Mouse (Mus musculus): ENCODE results near the gene Hhat. TPM values are rescaled to one million over a fixed set of nuclear protein-coding genes. Genes with fewer than 3 reads are reported as not detected.

The Hhat gene
- polyA plus RNA-seq, 1 experiment from 2014 or later: 3.4 TPM

DNA sequence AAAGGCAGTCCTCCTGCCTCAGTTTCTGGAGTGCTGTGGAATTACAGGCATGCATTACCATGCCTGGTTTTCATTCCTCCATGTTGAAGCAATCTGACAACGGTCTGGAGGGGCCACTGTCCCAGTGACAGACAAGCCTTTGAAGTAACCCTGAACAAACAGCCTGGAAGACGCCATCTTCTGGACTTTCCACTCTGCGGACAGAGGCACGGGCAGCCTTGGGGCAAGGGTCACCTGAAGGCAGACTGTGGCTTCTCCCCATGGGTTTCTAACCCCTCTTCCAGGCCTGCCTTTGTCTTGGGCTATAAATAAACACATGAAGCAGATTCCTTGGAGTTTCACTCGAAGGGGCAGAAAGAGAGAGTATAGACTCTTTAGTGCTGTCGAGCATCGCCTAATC is 167.5 kb downstream of the Hhat start:
- Histone ChIP-seq H3K36me3 (ENCODE audit: control insufficient read depth, insufficient read depth, low read length) (no peaks in the 10 kb centered on the region), H3K9me3 (ENCODE audit: control insufficient read depth, low read length) (no peaks in the 10 kb centered on the region), H3K4me1 (ENCODE audit: control insufficient read depth, insufficient read depth, low read depth, low read length) (peaks cover 7% of the 10 kb centered on the region), H3K27me3 (replicated peaks; ENCODE audit: control insufficient read depth, insufficient read depth, low read length) (no peaks in the 10 kb centered on the region), H3K27ac (ENCODE audit: low read depth, low read length) (no peak overlapping the region), H3K4me3 (ENCODE audit: low read length) (no peak overlapping the region), H3K4me2 (ENCODE audit: low read length) (no peak overlapping the region), H3K9ac (ENCODE audit: low read depth, low read length) (no peak overlapping the region)
- 52% methylated on average over 7 of the region's 7 CpGs for WGBS
- no peak for ATAC-seq

DNA sequence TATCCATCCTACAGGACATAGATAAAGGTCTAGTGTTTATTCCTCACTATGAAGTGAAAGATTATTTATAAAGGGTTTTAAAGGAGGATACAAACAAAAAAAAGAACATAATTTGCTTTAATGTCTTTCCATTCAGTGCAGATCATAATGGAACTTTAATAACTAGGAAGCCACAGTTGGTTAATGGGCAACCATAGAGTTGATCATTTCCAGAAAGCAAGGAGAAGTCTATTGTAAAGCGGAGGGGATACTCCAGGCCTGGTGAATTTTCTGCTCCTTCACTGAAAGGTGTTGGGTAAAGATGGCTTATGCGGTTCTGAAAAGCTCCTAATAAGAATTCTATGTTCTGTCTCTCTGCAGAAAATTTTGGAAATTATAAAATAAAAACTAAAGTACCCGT is 169.8 kb downstream of the Hhat start:
- no peak overlapping the region for H3K9ac ChIP-seq (ENCODE audit: low read depth, low read length)
- H3K27me3 ChIP-seq (replicated peaks; ENCODE audit: control insufficient read depth, insufficient read depth, low read length): no peaks in the 10 kb centered on the region
- no peaks in the 10 kb centered on the region for H3K36me3 ChIP-seq (ENCODE audit: control insufficient read depth, insufficient read depth, low read length)
- H3K4me2 ChIP-seq (ENCODE audit: low read length): no peak overlapping the region
- WGBS: 93% methylated on average over 3 of the region's 3 CpGs
- no peak for ATAC-seq
- H3K9me3 ChIP-seq (ENCODE audit: control insufficient read depth, low read length): no peaks in the 10 kb centered on the region
- no peak overlapping the region for H3K27ac ChIP-seq (ENCODE audit: low read depth, low read length)
- peaks cover 7% of the 10 kb centered on the region for H3K4me1 ChIP-seq (ENCODE audit: control insufficient read depth, insufficient read depth, low read depth, low read length)
- H3K4me3 ChIP-seq (ENCODE audit: low read length): no peak overlapping the region

DNA sequence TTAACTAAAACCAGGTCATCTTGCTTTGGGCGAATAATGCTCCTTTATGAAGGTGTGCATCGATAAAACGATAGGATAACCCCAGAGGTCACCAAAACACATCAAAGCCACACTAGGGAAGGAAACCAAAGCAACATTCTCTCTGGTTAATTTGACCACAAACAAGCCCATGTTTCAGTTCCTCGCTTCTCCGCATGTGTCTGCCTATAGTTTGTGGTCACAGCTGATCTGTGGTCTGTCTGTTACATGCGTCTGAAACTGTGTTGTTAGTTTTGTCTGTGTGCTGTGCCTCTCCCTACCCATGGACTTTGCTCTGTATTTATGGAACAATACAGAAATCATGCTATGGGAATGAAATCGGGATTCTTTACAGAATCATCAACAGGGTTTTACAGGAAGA is 171.3 kb downstream of the Hhat start:
- H3K4me1 ChIP-seq (ENCODE audit: control insufficient read depth, insufficient read depth, low read depth, low read length): peaks cover 7% of the 10 kb centered on the region
- H3K4me3 ChIP-seq (ENCODE audit: low read length): no peak overlapping the region
- no peak for ATAC-seq
- no peak overlapping the region for H3K27ac ChIP-seq (ENCODE audit: low read depth, low read length)
- no peaks in the 10 kb centered on the region for H3K36me3 ChIP-seq (ENCODE audit: control insufficient read depth, insufficient read depth, low read length)
- no peaks in the 10 kb centered on the region for H3K9me3 ChIP-seq (ENCODE audit: control insufficient read depth, low read length)
- no peak overlapping the region for H3K9ac ChIP-seq (ENCODE audit: low read depth, low read length)
- WGBS: 88% methylated on average over 7 of the region's 7 CpGs
- no peaks in the 10 kb centered on the region for H3K27me3 ChIP-seq (replicated peaks; ENCODE audit: control insufficient read depth, insufficient read depth, low read length)
- no peak overlapping the region for H3K4me2 ChIP-seq (ENCODE audit: low read length)

DNA sequence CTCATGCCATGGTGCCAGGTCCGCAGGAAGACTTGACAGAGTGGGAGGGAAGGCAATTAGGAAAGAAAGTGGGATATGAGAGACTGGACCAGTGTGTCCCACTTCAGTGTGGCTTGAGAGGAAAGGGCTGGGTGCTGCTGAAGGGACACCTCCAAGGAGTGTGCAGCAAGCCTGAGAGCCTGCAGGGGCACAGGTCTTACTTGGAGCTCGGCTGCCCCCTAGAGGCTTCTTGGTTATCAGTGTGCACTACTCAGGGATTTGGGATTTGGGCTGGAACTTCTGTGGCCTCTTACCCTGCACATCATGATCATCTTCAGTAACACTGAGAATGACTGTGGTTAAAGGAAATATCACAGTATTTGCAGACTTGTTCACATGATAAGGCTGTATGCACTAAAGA is 172.6 kb downstream of the Hhat start:
- Histone ChIP-seq H3K27me3 (replicated peaks; ENCODE audit: control insufficient read depth, insufficient read depth, low read length) (no peaks in the 10 kb centered on the region), H3K9me3 (ENCODE audit: control insufficient read depth, low read length) (no peaks in the 10 kb centered on the region), H3K4me3 (ENCODE audit: low read length) (no peak overlapping the region), H3K4me1 (ENCODE audit: control insufficient read depth, insufficient read depth, low read depth, low read length) (no peaks in the 10 kb centered on the region), H3K27ac (ENCODE audit: low read depth, low read length) (no peak overlapping the region), H3K36me3 (ENCODE audit: control insufficient read depth, insufficient read depth, low read length) (no peaks in the 10 kb centered on the region), H3K9ac (ENCODE audit: low read depth, low read length) (no peak overlapping the region), H3K4me2 (ENCODE audit: low read length) (no peak overlapping the region)
- 43% methylated on average over 2 of the region's 2 CpGs for WGBS
- ATAC-seq: peak; percentile 91

DNA sequence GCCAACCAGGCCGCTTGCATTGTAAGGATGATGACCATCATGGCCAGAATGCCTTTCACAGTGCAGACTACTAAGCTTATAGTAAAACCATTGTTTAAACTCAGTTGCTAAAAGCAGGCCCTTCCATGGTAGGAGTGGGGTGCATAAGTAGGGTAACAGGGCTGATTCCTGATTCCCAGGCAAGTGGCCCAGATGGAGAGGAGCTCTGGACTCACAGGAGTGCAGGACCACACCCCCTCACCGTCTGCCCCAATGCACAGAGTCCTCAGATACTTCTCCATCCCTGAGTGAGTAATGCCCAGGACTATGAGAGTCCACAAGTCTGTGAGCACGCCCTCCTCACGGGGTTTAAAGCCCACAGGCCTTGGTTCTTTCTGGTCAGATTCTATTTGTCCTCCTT is 175.6 kb downstream of the Hhat start:
- no peak overlapping the region for H3K9ac ChIP-seq (ENCODE audit: low read depth, low read length)
- H3K4me3 ChIP-seq (ENCODE audit: low read length): no peak overlapping the region
- WGBS: 77% methylated on average over 4 of the region's 4 CpGs
- H3K36me3 ChIP-seq (ENCODE audit: control insufficient read depth, insufficient read depth, low read length): no peaks in the 10 kb centered on the region
- H3K27me3 ChIP-seq (replicated peaks; ENCODE audit: control insufficient read depth, insufficient read depth, low read length): no peaks in the 10 kb centered on the region
- H3K4me1 ChIP-seq (ENCODE audit: control insufficient read depth, insufficient read depth, low read depth, low read length): no peaks in the 10 kb centered on the region
- ATAC-seq: no peak
- H3K4me2 ChIP-seq (ENCODE audit: low read length): no peak overlapping the region
- H3K27ac ChIP-seq (ENCODE audit: low read depth, low read length): no peak overlapping the region
- H3K9me3 ChIP-seq (ENCODE audit: control insufficient read depth, low read length): no peaks in the 10 kb centered on the region

DNA sequence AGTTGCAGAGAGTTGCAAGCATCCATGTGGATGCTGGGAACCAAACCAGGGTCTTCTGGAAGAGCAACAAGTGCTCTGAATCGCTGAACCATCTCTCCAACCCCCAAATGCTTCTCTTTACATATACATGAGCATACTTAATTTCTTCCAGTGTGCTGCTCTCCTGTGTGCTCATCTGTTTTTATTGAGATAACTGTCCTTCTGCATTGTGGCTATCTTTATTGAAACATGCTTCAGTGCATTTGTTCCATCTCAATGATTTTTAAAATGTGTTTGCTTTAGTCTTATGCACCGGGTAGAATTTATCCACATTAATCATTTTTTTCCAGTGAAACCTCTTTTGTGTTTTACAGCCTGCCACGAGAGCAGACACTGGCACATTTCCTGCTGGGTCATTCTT is 177.5 kb downstream of the Hhat start:
- Histone ChIP-seq H3K27ac (ENCODE audit: low read depth, low read length) (no peak overlapping the region), H3K4me1 (ENCODE audit: control insufficient read depth, insufficient read depth, low read depth, low read length) (no peaks in the 10 kb centered on the region), H3K4me3 (ENCODE audit: low read length) (no peak overlapping the region), H3K36me3 (ENCODE audit: control insufficient read depth, insufficient read depth, low read length) (no peaks in the 10 kb centered on the region), H3K9ac (ENCODE audit: low read depth, low read length) (no peak overlapping the region), H3K9me3 (ENCODE audit: control insufficient read depth, low read length) (no peaks in the 10 kb centered on the region), H3K4me2 (ENCODE audit: low read length) (no peak overlapping the region), H3K27me3 (replicated peaks; ENCODE audit: control insufficient read depth, insufficient read depth, low read length) (no peaks in the 10 kb centered on the region)
- ATAC-seq: no peak
- 53% methylated on average over 3 of the region's 3 CpGs for WGBS

DNA sequence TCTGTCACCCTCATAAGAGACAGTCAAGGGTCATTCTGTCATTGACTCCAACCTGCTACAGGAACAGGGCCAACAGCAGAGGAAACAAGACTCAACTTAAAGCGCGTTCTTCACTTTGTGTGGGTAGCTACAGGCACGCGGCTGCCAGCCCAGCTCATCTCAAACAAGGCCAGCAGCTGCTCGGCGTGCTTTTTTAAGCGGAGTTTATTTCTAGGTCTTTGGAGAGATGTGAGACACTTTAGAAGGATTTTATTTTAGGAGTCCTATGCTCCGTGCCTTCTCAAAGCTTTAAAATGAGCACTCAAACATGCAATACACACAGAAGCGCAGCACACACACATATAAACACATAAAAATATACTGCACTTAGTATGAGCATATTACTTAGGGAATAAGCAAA is 183.6 kb downstream of the Hhat start:
- H3K4me3 ChIP-seq (ENCODE audit: low read length): no peak overlapping the region
- no peak overlapping the region for H3K27ac ChIP-seq (ENCODE audit: low read depth, low read length)
- no peaks in the 10 kb centered on the region for H3K9me3 ChIP-seq (ENCODE audit: control insufficient read depth, low read length)
- no peaks in the 10 kb centered on the region for H3K4me1 ChIP-seq (ENCODE audit: control insufficient read depth, insufficient read depth, low read depth, low read length)
- H3K4me2 ChIP-seq (ENCODE audit: low read length): no peak overlapping the region
- H3K9ac ChIP-seq (ENCODE audit: low read depth, low read length): no peak overlapping the region
- H3K36me3 ChIP-seq (ENCODE audit: control insufficient read depth, insufficient read depth, low read length): no peaks in the 10 kb centered on the region
- whole genome bisulfite sequencing: 93% methylated on average over 9 of the region's 9 CpGs
- no peak for ATAC-seq
- no peaks in the 10 kb centered on the region for H3K27me3 ChIP-seq (replicated peaks; ENCODE audit: control insufficient read depth, insufficient read depth, low read length)

DNA sequence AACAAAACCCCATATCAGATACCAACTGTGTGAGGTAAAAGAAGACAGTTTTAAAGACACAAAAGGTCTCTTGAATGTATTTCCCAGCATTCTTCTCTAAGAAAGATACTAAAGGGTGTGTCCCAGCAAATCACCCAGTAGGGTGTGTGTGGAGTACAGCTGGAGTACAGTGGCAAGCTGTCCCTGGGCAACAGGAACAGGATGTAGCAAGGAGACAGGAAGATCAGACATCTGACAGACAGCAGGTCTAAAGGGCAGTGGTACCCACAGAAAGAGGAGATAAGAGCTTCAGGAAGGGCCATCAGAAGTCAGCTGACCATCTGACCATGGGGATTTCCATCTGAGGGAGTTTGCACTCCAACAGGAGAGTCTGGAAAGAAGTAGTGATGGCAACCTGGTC is 185.7 kb downstream of the Hhat start:
- Histone ChIP-seq H3K4me2 (ENCODE audit: low read length) (no peak overlapping the region), H3K27me3 (replicated peaks; ENCODE audit: control insufficient read depth, insufficient read depth, low read length) (no peaks in the 10 kb centered on the region), H3K9me3 (ENCODE audit: control insufficient read depth, low read length) (no peaks in the 10 kb centered on the region), H3K27ac (ENCODE audit: low read depth, low read length) (no peak overlapping the region), H3K4me1 (ENCODE audit: control insufficient read depth, insufficient read depth, low read depth, low read length) (no peaks in the 10 kb centered on the region), H3K36me3 (ENCODE audit: control insufficient read depth, insufficient read depth, low read length) (no peaks in the 10 kb centered on the region), H3K9ac (ENCODE audit: low read depth, low read length) (no peak overlapping the region), H3K4me3 (ENCODE audit: low read length) (no peak overlapping the region)
- no peak for ATAC-seq

DNA sequence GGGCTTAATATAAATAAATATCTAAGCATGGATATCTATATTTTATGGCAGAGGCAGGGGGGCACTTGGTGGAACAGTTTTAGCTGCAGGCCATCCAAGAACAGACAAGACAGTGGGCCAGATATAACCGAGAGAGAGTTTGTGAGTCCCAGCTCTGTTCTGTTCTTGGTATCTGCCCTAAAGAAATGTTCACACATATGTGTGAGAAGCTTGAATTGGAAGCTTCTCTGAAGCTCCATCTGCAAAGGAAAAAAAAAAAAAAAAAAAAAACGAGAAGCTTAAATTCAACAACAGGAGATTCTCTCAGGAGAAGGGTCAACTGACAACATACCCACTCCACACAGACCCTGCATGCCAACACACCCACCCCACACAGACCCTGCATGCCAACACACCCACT is 188.1 kb downstream of the Hhat start:
- H3K4me2 ChIP-seq (ENCODE audit: low read length): no peak overlapping the region
- ATAC-seq: no peak
- no peak overlapping the region for H3K4me3 ChIP-seq (ENCODE audit: low read length)
- no peak overlapping the region for H3K9ac ChIP-seq (ENCODE audit: low read depth, low read length)
- WGBS: 91% methylated on average over 1 of the region's 2 CpGs
- no peaks in the 10 kb centered on the region for H3K27me3 ChIP-seq (replicated peaks; ENCODE audit: control insufficient read depth, insufficient read depth, low read length)
- no peaks in the 10 kb centered on the region for H3K36me3 ChIP-seq (ENCODE audit: control insufficient read depth, insufficient read depth, low read length)
- no peaks in the 10 kb centered on the region for H3K9me3 ChIP-seq (ENCODE audit: control insufficient read depth, low read length)
- H3K4me1 ChIP-seq (ENCODE audit: control insufficient read depth, insufficient read depth, low read depth, low read length): no peaks in the 10 kb centered on the region
- H3K27ac ChIP-seq (ENCODE audit: low read depth, low read length): no peak overlapping the region

DNA sequence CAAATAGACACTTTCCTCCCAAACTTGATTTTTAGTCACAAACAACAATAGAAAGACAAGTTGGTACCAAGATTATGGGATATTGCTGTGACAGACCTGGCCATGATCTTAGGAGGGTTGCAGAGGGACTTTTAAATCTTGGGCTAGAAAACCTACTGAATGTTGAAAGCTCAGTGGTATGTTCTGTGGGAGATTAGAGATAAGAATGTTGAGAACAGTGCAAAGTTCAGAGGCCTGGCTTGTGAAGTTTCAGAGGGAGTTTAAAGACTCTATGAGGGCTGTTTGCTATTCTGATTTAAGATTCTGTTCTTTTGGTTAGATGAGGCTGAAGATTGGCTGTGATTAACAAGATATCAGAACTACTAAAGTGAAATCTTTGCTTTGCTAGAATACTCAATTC is 206.3 kb downstream of the Hhat start:
- ATAC-seq: no peak
- no peaks in the 10 kb centered on the region; the same call in 1 of the 2 replicates for H3K9me3 ChIP-seq (ENCODE audit: control insufficient read depth, low read length)
- no peaks in the 10 kb centered on the region for H3K27me3 ChIP-seq (replicated peaks; ENCODE audit: control insufficient read depth, insufficient read depth, low read length)
- H3K4me1 ChIP-seq (ENCODE audit: control insufficient read depth, insufficient read depth, low read depth, low read length): no peaks in the 10 kb centered on the region
- H3K9ac ChIP-seq (ENCODE audit: low read depth, low read length): no peak overlapping the region
- H3K36me3 ChIP-seq (ENCODE audit: control insufficient read depth, insufficient read depth, low read length): no peaks in the 10 kb centered on the region
- no peak overlapping the region for H3K4me3 ChIP-seq (ENCODE audit: low read length)
- H3K27ac ChIP-seq (ENCODE audit: low read depth, low read length): no peak overlapping the region
- H3K4me2 ChIP-seq (ENCODE audit: low read length): no peak overlapping the region
